Mouse (Mus musculus): ENCODE measurements around the gene Crocc2. TPM values are rescaled to one million over a fixed set of nuclear protein-coding genes. Genes with fewer than 3 reads are reported as not detected.

The Crocc2 gene
- total and polyA plus RNA-seq, 3 experiments: not detected

DNA sequence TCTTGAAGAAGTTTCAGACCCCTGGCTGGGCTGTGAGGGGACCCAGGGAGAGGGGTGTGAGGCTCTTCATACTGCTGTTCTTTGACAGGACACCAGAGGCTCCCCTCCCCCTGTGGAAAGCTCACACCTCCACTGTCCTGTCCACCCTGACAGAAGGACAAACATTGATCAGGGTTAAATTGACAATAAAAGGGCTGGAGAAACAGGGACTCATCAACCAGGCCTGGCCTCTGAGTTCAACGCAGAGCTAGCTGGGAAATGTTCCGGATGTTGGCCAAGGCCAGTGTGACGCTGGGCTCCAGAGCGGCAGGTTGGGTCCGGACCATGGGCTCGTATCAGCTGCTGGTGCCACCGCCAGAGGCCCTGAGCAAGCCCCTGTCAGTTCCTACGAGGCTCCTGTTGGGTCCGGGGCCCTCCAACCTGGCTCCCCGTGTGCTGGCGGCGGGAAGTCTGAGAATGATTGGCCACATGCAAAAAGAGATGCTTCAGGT lies 33.4 kb upstream of the Crocc2 start, which contains the start of gene Agxt:
Gene Agxt, plus strand, starts transcription at position 205 of the 491 bp plus-strand sequence.
- no peak within 1 kb of the TSS for H3K27ac ChIP-seq (ENCODE audit: control insufficient read depth, low read depth, low read length)
- H3K9me3 ChIP-seq (replicated peaks; ENCODE audit: insufficient read depth, low read length): no peaks in the 10 kb centered on the region
- H3K9ac ChIP-seq (ENCODE audit: control insufficient read depth, low read depth, low read length, poor library complexity, severe bottlenecking): no peak within 1 kb of the TSS
- H3K79me2 ChIP-seq (ENCODE audit: control insufficient read depth, insufficient read depth, low read length, poor library complexity): no peaks in the 10 kb centered on the region
- H3K27me3 ChIP-seq (ENCODE audit: control insufficient read depth in 1 of 2, insufficient read depth in 2 of 2, low read length in 2 of 2): no peaks in the 10 kb centered on the region
- DNase-seq (ENCODE audit: low read depth, low spot score): no peak
- TF ChIP-seq MAFK (IDR thresholded peaks at IDR 0.05; ENCODE audit: borderline replicate concordance, low read depth, low read length): no peak
- TF ChIP-seq MEF2A (IDR thresholded peaks at IDR 0.05; ENCODE audit: extremely low read depth, insufficient replicate concordance, low read depth, low read length, poor library complexity, severe bottlenecking): no peak
- no peak for TF ChIP-seq RCOR1 (IDR thresholded peaks at IDR 0.05; ENCODE audit: low read depth, low read length)
- no peak for TF ChIP-seq ZNF384 (IDR thresholded peaks at IDR 0.05; ENCODE audit: low read depth, low read length)
- no peak for TF ChIP-seq GATA1 (IDR thresholded peaks at IDR 0.05; ENCODE audit: low read depth, low read length)
- TF ChIP-seq TBP (IDR thresholded peaks at IDR 0.05; ENCODE audit: low read depth, low read length): no peak
- TF ChIP-seq ELF1 (IDR thresholded peaks at IDR 0.05; ENCODE audit: low read depth, low read length): no peak
- TF ChIP-seq ETS1 (IDR thresholded peaks at IDR 0.05; ENCODE audit: low read depth, low read length): no peak
- TF ChIP-seq MYB (IDR thresholded peaks at IDR 0.05; ENCODE audit: low read depth, low read length): no peak
- TF ChIP-seq USF2 (IDR thresholded peaks at IDR 0.05; ENCODE audit: borderline replicate concordance in 1 of 2, insufficient read depth in 1 of 2, low read depth in 1 of 2, low read length in 2 of 2): no peak
- H3K4me3 ChIP-seq (ENCODE audit: control insufficient read depth in 1 of 2, insufficient read depth in 1 of 2, low read depth in 2 of 2, low read length in 2 of 2): no peak within 1 kb of the TSS
- no peaks in the 10 kb centered on the region for H3K36me3 ChIP-seq (ENCODE audit: control insufficient read depth in 1 of 2, insufficient read depth in 2 of 2, low read length in 2 of 2)
- no peaks in the 10 kb centered on the region for H3K4me1 ChIP-seq (ENCODE audit: control insufficient read depth in 1 of 2, insufficient read depth in 2 of 2, low read length in 2 of 2)

GRCm38 (mm10) chr1:93138534-93138933 lies 30.0 kb upstream of the Crocc2 start:
- TF ChIP-seq EP300 (IDR thresholded peaks at IDR 0.05; ENCODE audit: low read depth in 1 of 2, low read length in 2 of 2) (no peak), GATA1 (IDR thresholded peaks at IDR 0.05; ENCODE audit: low read depth, low read length) (no peak), E2F4 (IDR thresholded peaks at IDR 0.05; ENCODE audit: borderline replicate concordance, low read depth, low read length) (no peak), ETS1 (IDR thresholded peaks at IDR 0.05; ENCODE audit: low read depth, low read length) (no peak), ZNF384 (IDR thresholded peaks at IDR 0.05; ENCODE audit: low read depth, low read length) (no peak), MYB (IDR thresholded peaks at IDR 0.05; ENCODE audit: low read depth, low read length) (no peak), MAZ (IDR thresholded peaks at IDR 0.05; ENCODE audit: low read depth, low read length) (no peak), SIN3A (IDR thresholded peaks at IDR 0.05; ENCODE audit: low read length) (no peak), ZKSCAN1 (IDR thresholded peaks at IDR 0.05; ENCODE audit: low read depth, low read length) (no peak), TCF12 (IDR thresholded peaks at IDR 0.05; ENCODE audit: low read depth, low read length) (no peak), MAFK (IDR thresholded peaks at IDR 0.05; ENCODE audit: borderline replicate concordance, low read depth, low read length) (no peak), HCFC1 (IDR thresholded peaks at IDR 0.05; ENCODE audit: low read depth, low read length) (no peak), TAL1 (IDR thresholded peaks at IDR 0.05; ENCODE audit: low read length) (no peak), JUND (IDR thresholded peaks at IDR 0.05; ENCODE audit: low read depth, low read length) (no peak), MYC (IDR thresholded peaks at IDR 0.05; ENCODE audit: low read depth, low read length) (no peak), NELFE (IDR thresholded peaks at IDR 0.05; ENCODE audit: low read depth, low read length) (no peak), ZMIZ1 (IDR thresholded peaks at IDR 0.05; ENCODE audit: low read depth, low read length) (no peak), POLR2AphosphoS2 (IDR thresholded peaks at IDR 0.05; ENCODE audit: low read length) (no peak), CHD1 (IDR thresholded peaks at IDR 0.05; ENCODE audit: low read depth, low read length) (no peak), SMC3 (IDR thresholded peaks at IDR 0.05; ENCODE audit: low read depth, low read length) (no peak)
- DNase-seq (ENCODE audit: low read depth, low spot score): no peak
- Histone ChIP-seq H3K27me3 (ENCODE audit: control insufficient read depth in 1 of 2, insufficient read depth in 2 of 2, low read length in 2 of 2) (no peaks in the 10 kb centered on the region), H3K9me3 (replicated peaks; ENCODE audit: insufficient read depth, low read length) (no peaks in the 10 kb centered on the region), H3K9ac (ENCODE audit: control insufficient read depth, low read depth, low read length, poor library complexity, severe bottlenecking) (no peak overlapping the region), H3K36me3 (ENCODE audit: control insufficient read depth in 1 of 2, insufficient read depth in 2 of 2, low read length in 2 of 2) (no peaks in the 10 kb centered on the region), H3K79me2 (ENCODE audit: control insufficient read depth, insufficient read depth, low read length, poor library complexity) (no peaks in the 10 kb centered on the region), H3K27ac (ENCODE audit: control insufficient read depth, low read depth, low read length) (no peak overlapping the region), H3K4me1 (ENCODE audit: control insufficient read depth in 1 of 2, insufficient read depth in 2 of 2, low read length in 2 of 2) (no peaks in the 10 kb centered on the region), H3K4me3 (ENCODE audit: control insufficient read depth in 1 of 2, insufficient read depth in 1 of 2, low read depth in 2 of 2, low read length in 2 of 2) (no peak overlapping the region)
